Mouse (Mus musculus) kidney, postnatal 0 days (tissue): ENCODE results near the gene Luc7l3. TPM values are rescaled to one million over a fixed set of nuclear protein-coding genes. Genes with fewer than 3 reads are reported as not detected.

Source experiments
- ATAC-seq: fragments of 200-750 bp; cut with Nextera tagmentation; replicated peaks from 2 replicates; pipeline ENCODE4 v1.8.0; 2017; ENCODE audit warnings: low read depth, moderate number of reproducible peaks, moderate TSS enrichment, moderate library complexity; ENCODE audit not compliant: low FRiP score
- DNase-seq: peaks from one replicate; pipeline ENCODE4 v3.0.0-alpha.2; 2016; ENCODE audit warnings: low spot score
- H3K27ac ChIP-seq: fragments of 300-500 bp; sonication (generic); 2 replicates; pipeline ENCODE4 v1.5.1; 2014; ENCODE audit warnings: mild to moderate bottlenecking
- H3K27me3 ChIP-seq: fragments of 300-500 bp; sonication (generic); 2 replicates; pipeline ENCODE4 v1.6.1; 2014; ENCODE audit warnings: low read length, mixed read lengths; ENCODE audit not compliant: insufficient read depth
- H3K36me3 ChIP-seq: fragments of 300-500 bp; sonication (generic); 2 replicates; pipeline ENCODE4 v1.6.1; 2014; ENCODE audit warnings: low read length, mixed read lengths; ENCODE audit not compliant: insufficient read depth
- H3K4me1 ChIP-seq: fragments of 300-500 bp; sonication (generic); replicated peaks from 2 replicates; pipeline ENCODE4 v1.6.1; 2014; ENCODE audit warnings: antibody characterized with exemption, low read length, mixed read lengths; ENCODE audit not compliant: insufficient read depth
- H3K4me2 ChIP-seq: fragments of 300-500 bp; sonication (generic); 2 replicates; pipeline ENCODE4 v1.6.1; 2014; ENCODE audit warnings: mild to moderate bottlenecking, low read length, moderate library complexity, mixed read lengths
- H3K4me3 ChIP-seq: fragments of 300-500 bp; sonication (generic); replicated peaks from 2 replicates; pipeline ENCODE4 v1.5.1; 2014; ENCODE audit warnings: low read depth, low read length
- H3K9ac ChIP-seq: fragments of 300-500 bp; sonication (generic); 2 replicates; pipeline ENCODE4 v1.6.1; 2014; ENCODE audit warnings: low read depth, low read length
- H3K9me3 ChIP-seq: fragments of 300-500 bp; sonication (generic); replicated peaks from 2 replicates; pipeline ENCODE4 v1.6.1; 2016; ENCODE audit warnings: low read length, inconsistent platforms, mixed read lengths
- CTCF ChIP-seq: IDR thresholded peaks from 2 replicates; pipeline ENCODE4 v1.5.1; 2016; ENCODE audit warnings: antibody characterized with exemption, low read depth, mild to moderate bottlenecking, moderate library complexity
- WGBS: fragments of 180-500 bp; shearing (Covaris S2); extraction: QIAGEN DNeasy Blood & Tissue Kit; methylation state at CpG from one replicate; pipeline ENCODE4 v1.1.7; 2014; 5-methylcytosine and 5-hydroxymethylcytosine counted together
- polyA plus RNA-seq: library from polyadenylated mRNA; unstranded; fragments of >200 nt; fragmentation: Nextera tagmentation; extraction: Ambion mirVana; gene quantifications from 2 replicates; pipeline ENCODE4 v1.2.1, GENCODE M21; 2015

Gene Luc7l3
- polyA plus RNA-seq, 1 experiment from 2014 or later: 108 TPM

DNA sequence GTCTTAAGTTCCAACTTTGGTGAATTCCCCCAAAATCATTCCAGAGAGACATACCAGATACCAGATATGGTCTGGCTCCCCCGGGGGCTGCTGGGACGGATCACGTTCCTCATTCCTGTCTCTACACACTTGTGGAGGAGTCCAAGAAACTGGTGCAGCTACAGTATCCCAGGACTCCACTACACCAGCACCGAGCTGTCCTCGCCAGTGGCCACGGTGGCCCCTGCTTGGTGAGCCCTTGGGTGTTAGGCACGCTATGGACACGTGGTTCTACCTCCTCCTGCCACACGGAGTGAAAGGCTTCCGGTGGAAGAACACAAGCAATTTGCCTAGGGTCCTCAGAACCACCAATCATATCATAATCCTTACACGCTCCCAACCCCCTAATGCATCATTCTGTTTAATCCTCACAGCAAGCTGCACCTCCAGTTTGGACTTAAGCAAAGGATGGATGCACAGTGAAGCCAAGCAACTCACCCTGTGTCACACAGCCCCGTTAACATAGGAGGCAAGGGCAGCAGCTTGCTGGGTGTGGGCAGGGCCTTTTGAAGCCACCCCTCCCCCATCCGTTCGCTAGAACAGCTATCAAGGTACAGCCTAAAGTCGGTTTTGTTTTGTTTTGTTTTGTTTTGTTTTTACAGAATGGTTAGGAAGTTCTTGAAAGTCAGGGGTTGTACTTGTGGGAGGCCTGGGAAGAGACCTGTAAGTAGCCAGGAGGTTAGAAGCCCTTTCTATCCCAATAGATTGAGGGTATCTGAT, 78.2 kb downstream of the Luc7l3 start:
- Histone ChIP-seq H3K27me3 (no peaks in the 10 kb centered on the region), H3K9ac (peak overlapping the region; percentile 52; the same call in 1 of the 2 replicates), H3K4me3 (no peak overlapping the region), H3K4me2 (peak overlapping the region; percentile 60), H3K9me3 (no peaks in the 10 kb centered on the region), H3K4me1 (peaks cover 19% of the 10 kb centered on the region; the same call in 1 of the 2 replicates), H3K36me3 (no peaks in the 10 kb centered on the region), H3K27ac (no peak overlapping the region)
- DNase-seq (no peak), ATAC-seq (peak; percentile 55)
- no peak for TF ChIP-seq CTCF
- 25% methylated on average over 15 of the region's 15 CpGs for WGBS

DNA sequence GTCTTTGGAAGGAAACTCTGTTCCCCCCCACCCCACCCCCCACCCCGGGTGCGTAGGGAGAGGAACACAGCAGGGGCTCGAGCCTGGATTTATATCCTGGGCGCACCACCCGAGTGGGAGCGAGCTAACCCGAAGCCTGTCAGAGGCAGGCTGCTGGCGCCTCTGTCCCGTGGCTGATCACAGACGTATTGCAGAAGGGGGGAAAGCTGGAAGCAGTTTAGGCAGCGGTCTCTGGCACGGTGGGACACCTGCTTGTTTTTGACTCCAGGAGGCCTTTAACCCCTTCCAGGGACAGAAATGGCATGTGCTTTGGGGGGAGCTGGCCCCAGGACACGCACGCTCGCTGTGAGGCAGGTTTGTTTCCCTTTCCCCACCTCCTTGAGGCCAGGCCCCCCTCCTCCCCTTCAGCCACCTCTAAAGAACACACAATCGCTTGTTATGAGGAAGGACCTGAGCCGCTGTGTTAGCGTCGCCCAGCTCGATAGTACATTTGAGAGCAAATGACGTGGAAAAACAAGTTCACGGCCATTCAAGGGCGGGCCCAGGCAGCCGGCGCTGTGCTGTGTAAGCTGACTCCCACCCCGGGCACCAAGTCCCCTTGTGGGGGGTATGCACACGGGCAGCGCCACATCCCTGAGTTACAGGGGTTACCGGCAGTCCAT, 78.9 kb downstream of the Luc7l3 start:
- H3K4me2 ChIP-seq: peak overlapping the region; percentile 60
- H3K9ac ChIP-seq: peak overlapping the region; percentile 52
- no peaks in the 10 kb centered on the region for H3K27me3 ChIP-seq
- peak overlapping the region; percentile 56; the same call in 1 of the 2 replicates for H3K27ac ChIP-seq
- 2% methylated on average over 29 of the region's 29 CpGs for WGBS
- H3K9me3 ChIP-seq: no peaks in the 10 kb centered on the region
- H3K4me3 ChIP-seq: no peak overlapping the region; the same call in 1 of the 2 replicates
- no peaks in the 10 kb centered on the region for H3K36me3 ChIP-seq
- DNase-seq: peak; percentile 77
- peak; percentile 63 for ATAC-seq
- H3K4me1 ChIP-seq: peaks cover 19% of the 10 kb centered on the region; the same call in 1 of the 2 replicates
- TF ChIP-seq CTCF: no peak; the same call in 1 of the 2 replicates

DNA sequence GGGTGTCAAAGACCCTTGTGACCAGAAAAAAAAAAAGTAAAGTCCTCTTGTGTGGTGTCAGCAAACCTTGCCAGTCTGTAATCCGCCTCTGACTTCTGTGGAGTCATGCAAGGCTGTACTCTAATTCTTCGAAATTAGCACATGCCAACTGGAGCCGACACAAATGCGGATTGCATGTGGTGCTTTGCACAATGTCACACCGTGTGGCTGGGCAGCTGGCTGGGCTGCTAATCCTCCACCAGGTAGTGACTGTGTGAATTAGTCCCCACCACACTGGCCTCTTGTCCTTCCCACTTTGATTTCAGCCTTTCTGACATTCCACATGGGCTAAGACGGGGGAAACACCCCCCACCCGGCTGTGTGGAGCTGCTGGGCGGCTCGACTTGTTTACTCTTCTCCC, 82.1 kb downstream of the Luc7l3 start:
- 46% methylated on average over 9 of the region's 9 CpGs for WGBS
- DNase-seq (no peak), ATAC-seq (no peak)
- Histone ChIP-seq H3K27me3 (no peaks in the 10 kb centered on the region), H3K27ac (no peak overlapping the region), H3K4me1 (peaks cover 12% of the 10 kb centered on the region; the same call in 1 of the 2 replicates), H3K9ac (no peak overlapping the region), H3K4me2 (no peak overlapping the region), H3K9me3 (no peaks in the 10 kb centered on the region), H3K4me3 (no peak overlapping the region), H3K36me3 (no peaks in the 10 kb centered on the region)
- no peak for TF ChIP-seq CTCF

DNA sequence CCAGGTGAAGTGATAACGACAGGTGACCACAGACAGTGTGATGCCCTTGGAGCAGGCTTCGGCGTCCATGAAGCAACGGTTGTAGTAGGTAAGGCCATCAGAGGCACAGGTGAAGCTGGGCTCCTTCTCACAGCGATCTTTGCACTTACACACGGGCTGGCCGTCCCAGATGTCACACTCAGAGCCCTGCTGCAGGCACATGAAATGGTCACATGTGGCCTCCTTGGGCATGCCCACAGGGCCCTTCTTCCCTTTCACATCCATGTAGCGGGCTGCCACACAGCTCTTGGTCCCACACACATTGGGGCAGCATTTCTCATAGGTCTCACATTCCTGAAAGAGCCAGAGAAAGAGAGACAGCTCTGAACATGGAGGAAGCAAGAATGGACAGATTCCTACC, 83.0 kb downstream of the Luc7l3 start:
- H3K9me3 ChIP-seq: no peaks in the 10 kb centered on the region
- 96% methylated on average over 8 of the region's 8 CpGs for WGBS

More for the DNA sequence above, 83.0 kb downstream of the Luc7l3 start:
- TF ChIP-seq CTCF: no peak
- H3K27ac ChIP-seq: no peak overlapping the region
- ATAC-seq: no peak
- peaks cover 12% of the 10 kb centered on the region; the same call in 1 of the 2 replicates for H3K4me1 ChIP-seq
- H3K27me3 ChIP-seq: no peaks in the 10 kb centered on the region
- H3K9ac ChIP-seq: no peak overlapping the region
- H3K36me3 ChIP-seq: no peaks in the 10 kb centered on the region
- H3K4me3 ChIP-seq: no peak overlapping the region
- no peak for DNase-seq
- no peak overlapping the region for H3K4me2 ChIP-seq

Other genes starting within 250 kb of the Luc7l3 start
- gene Tob1, start 110.5 kb downstream of the Luc7l3 start, polyA plus RNA-seq: 55.2 and 56.6 TPM in 2 replicates
- 1.0 and 1.2 TPM in 2 replicates for gene Wfikkn2, start 76.0 kb downstream of the Luc7l3 start, polyA plus RNA-seq
- gene Gm21885, start 40.1 kb downstream of the Luc7l3 start, polyA plus RNA-seq: 0.28 and 0.71 TPM in 2 replicates
- gene Ankrd40, start 6.0 kb upstream of the Luc7l3 start, polyA plus RNA-seq: 17.9 and 21.9 TPM in 2 replicates
- 9.1 and 10.5 TPM in 2 replicates for gene Abcc3, start 71.0 kb upstream of the Luc7l3 start, polyA plus RNA-seq
- gene Cacna1g, start 152.2 kb upstream of the Luc7l3 start, polyA plus RNA-seq: 4.4 and 5.2 TPM in 2 replicates
- 0.40 TPM in 1 of 2 replicates, not detected in the other for gene Spata20, start 164.2 kb upstream of the Luc7l3 start, polyA plus RNA-seq
- gene Epn3, start 178.0 kb upstream of the Luc7l3 start, polyA plus RNA-seq: 34.7 and 37.5 TPM in 2 replicates
- 3.2 and 3.5 TPM in 2 replicates for gene Mycbpap, start 199.8 kb upstream of the Luc7l3 start, polyA plus RNA-seq
- 4.0 and 5.6 TPM in 2 replicates for gene Rsad1, start 227.3 kb upstream of the Luc7l3 start, polyA plus RNA-seq
- 0.41 and 0.50 TPM in 2 replicates for gene Chad, start 243.1 kb upstream of the Luc7l3 start, polyA plus RNA-seq